Mouse (Mus musculus) lung, adult 18-20 months (tissue): ENCODE measurements around the gene Slc22a7.
A peak's percentile ranks its signal among the peaks of the same experiment; 100 is the strongest.

Source experiments
- DNase-seq, 2 experiments: peaks; one replicate each; pipeline ENCODE4 v3.0.0; 2022; ENCODE audit warnings: mixed read lengths in 2 of 2

Slc22a7 gene

GRCm38 (mm10) chr17:46433627-46434026, 4.6 kb downstream of the Slc22a7 start:
- DNase-seq, result no peak

- DNase-seq, result peak in 1 of 2 experiments; percentile 37
Observed at GRCm38 (mm10) chr17:46428761-46429414, 9.4 kb downstream of the Slc22a7 start, which contains the start of gene Crip3. Gene Crip3 (plus strand): TSS chr17:46428926.

DNA sequence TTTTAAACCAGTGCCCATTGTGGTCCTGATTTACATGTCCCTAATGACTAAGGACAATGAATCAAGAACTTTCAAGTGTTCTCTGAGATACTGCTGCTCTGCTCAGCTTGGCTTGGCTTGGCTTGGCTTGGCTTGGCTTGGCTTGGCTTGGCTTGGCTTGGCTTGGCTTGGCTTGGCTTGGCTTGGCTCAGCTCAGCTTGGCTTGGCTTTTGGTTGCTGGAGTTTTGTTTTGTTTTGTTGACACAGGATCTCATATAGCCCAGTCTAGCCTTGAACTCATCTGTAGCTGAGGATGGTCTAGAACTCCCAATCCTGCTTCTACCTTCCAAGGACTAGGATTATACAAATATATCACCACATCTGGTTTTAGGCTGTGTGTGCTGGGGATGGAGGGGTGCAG, 11.8 kb downstream of the Slc22a7 start:
- peak in 1 of 2 experiments; percentile 8 for DNase-seq

- DNase-seq, result no peak
Observed at GRCm38 (mm10) chr17:46419717-46420116, 18.5 kb downstream of the Slc22a7 start.

GRCm38 (mm10) chr17:46418628-46419027, 19.6 kb downstream of the Slc22a7 start:
- DNase-seq, result peak in 1 of 2 experiments; percentile 23

DNA sequence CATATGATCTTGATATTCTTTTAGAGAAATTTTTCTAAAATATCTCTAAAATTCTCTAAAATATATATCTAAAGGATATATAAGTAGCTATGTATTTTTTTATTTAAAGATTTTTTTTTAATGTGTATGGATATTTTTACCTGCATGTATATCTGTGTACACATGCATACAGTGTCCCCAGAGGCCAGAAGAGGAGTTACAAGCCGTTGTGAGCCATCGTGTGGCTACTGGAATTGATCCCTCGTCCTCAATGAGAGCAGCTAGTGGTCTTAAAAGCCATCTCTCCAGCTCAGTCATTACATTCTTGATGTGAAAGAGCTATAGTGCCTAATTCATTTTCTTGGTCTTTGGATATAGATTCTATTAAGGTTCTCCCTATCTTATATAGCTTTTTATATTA, 29.8 kb downstream of the Slc22a7 start:
- no peak for DNase-seq

DNA sequence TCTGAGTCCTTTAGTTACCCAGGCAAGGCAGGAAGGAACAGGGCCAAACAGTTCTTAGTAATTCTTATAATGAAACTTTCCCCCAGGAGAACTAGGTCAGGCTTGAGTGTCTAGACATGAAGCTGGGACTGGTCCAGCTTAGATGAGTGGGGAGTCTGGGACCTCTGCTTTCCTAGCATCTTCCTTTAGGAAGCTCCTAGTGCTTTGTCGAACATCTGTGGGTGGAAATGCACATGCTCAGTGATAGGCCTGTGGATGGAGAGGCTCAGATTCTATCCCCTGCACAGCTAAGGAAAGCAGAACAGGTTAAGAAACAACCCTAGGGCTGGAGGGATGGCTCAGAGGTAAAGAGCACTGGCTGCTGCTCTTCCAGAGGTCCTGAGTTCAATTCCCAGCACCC, 43.6 kb downstream of the Slc22a7 start:
- DNase-seq, result no peak

GRCm38 (mm10) chr17:46393012-46393411, 45.2 kb downstream of the Slc22a7 start:
- peak; percentile 38 to 48 for DNase-seq

DNA sequence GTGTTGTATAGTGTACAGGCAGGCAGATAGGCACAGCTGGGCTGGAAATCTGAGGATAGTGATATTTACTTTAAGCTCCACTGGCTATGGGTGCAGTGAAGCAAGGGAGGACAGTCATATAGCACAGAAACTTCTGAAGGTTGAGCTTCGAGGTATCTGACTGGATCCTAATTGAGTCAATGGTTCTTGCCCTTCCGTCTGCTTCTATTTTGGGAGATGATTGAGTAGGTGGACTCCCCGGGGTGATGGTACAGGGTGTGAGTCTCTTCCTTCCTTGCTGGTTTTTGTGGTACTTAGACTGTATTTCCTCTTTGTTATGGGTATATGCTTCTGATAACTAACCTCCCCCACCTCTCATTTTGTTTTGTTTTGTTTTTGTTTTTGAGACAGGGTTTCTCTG, 50.1 kb downstream of the Slc22a7 start:
- no peak for DNase-seq

- DNase-seq, result peak; percentile 23 to 35
Observed at GRCm38 (mm10) chr17:46384061-46384801, 54.0 kb downstream of the Slc22a7 start.

- peak; percentile 97 for DNase-seq
Observed at GRCm38 (mm10) chr17:46383294-46384060, 54.8 kb downstream of the Slc22a7 start, which contains the start of gene Zfp318. Gene Zfp318 (plus strand): TSS chr17:46383731.
